ENCODE assay signal across 11 mouse cellular contexts in genomic region chr7:69276376-69277055, GRCm38 (mm10).
"Had no signal": no experiment of that assay in that cellular context is flagged by ENCODE, and none has a peak within 500 bp of the region (broad histone marks: within the 10 kb centered on the region; RNA-seq: fewer than 3 reads in every experiment).

No protein-coding gene starts in this region.

- H3K27me3 ChIP-seq: kidney, embryonic 15.5 days; limb, embryonic 15.5 days; liver, embryonic 12.5 days; midbrain, embryonic 12.5 days; stomach, embryonic 15.5 days had no signal

- DNase-seq: kidney, adult 2 months; kidney, postnatal 14 days; lung, embryonic 14.5 days; lung, postnatal 10 days; lung, postnatal 4 days; right cerebral cortex, postnatal 14 days had no signal

- H3K9ac ChIP-seq: kidney, embryonic 15.5 days; limb, embryonic 15.5 days; liver, embryonic 12.5 days; lung, embryonic 14.5 days; midbrain, embryonic 12.5 days; stomach, embryonic 15.5 days had no signal

- H3K4me1 ChIP-seq: kidney, embryonic 15.5 days; limb, embryonic 15.5 days; liver, embryonic 12.5 days; midbrain, embryonic 12.5 days; stomach, embryonic 15.5 days had no signal

- H3K27ac ChIP-seq: kidney, embryonic 15.5 days; limb, embryonic 15.5 days; liver, embryonic 12.5 days; midbrain, embryonic 12.5 days; stomach, embryonic 15.5 days had no signal

- H3K4me2 ChIP-seq: kidney, embryonic 15.5 days; limb, embryonic 15.5 days; liver, embryonic 12.5 days; lung, embryonic 14.5 days; midbrain, embryonic 12.5 days; stomach, embryonic 15.5 days had no signal

- H3K4me3 ChIP-seq: kidney, embryonic 15.5 days; limb, embryonic 15.5 days; liver, embryonic 12.5 days; midbrain, embryonic 12.5 days; stomach, embryonic 15.5 days had no signal

- H3K9me3 ChIP-seq: kidney, embryonic 15.5 days; limb, embryonic 15.5 days; liver, embryonic 12.5 days; midbrain, embryonic 12.5 days; stomach, embryonic 15.5 days had no signal

- H3K36me3 ChIP-seq: kidney, embryonic 15.5 days; limb, embryonic 15.5 days; liver, embryonic 12.5 days; midbrain, embryonic 12.5 days; stomach, embryonic 15.5 days had no signal

- ATAC-seq: liver, embryonic 12.5 days had no signal
